Mouse (Mus musculus) Patski (cell line): Measurements from ENCODE around the gene Efcab2. TPM values are rescaled to one million over a fixed set of nuclear protein-coding genes. Genes with fewer than 3 reads are reported as not detected.
A peak's percentile ranks its signal among the peaks of the same experiment; 100 is the strongest.

Experiments used
- ATAC-seq: fragments of 100-300 bp; one replicate; pipeline ENCODE4 v1.8.0; 2021
- CTCF ChIA-PET: fragments of 350-600 bp; sonication (Branson Sonifier 250); formaldehyde crosslinking; loops from one replicate; lab custom pipeline; 2022; ENCODE audit warnings: inconsistent platforms; lab: Charles Lee
- POLR2A ChIA-PET: fragments of 350-600 bp; sonication (Branson Sonifier 250); formaldehyde crosslinking; loops from one replicate; lab custom pipeline; 2022; ENCODE audit warnings: antibody characterized with exemption, inconsistent platforms; lab: Charles Lee
- DNase-seq: peaks from one replicate; pipeline ENCODE4 v3.0.0-alpha.2; 2011; ENCODE audit warnings: low read depth, low spot score
- H3K27me3 ChIP-seq: fragments of 371-371 bp; one replicate; pipeline ENCODE4 v1.5.1; 2021
- CTCF ChIP-seq: fragments of 100-300 bp; IDR thresholded peaks from one replicate; pipeline ENCODE4 v1.5.1; 2021
- in situ Hi-C: fragments of 300-500 bp; cut with MboI; formaldehyde crosslinking; loops from 3 replicates; pipeline ENCODE4 v1.11.1; 2018; ENCODE audit warnings: low pct_unique_long_range_greater_than_20kb, mixed read lengths
- polyA plus RNA-seq: library from polyadenylated mRNA; unstranded; gene quantifications from one replicate; pipeline ENCODE4 v1.2.3, GENCODE M21; 2021

The Efcab2 gene
- polyA plus RNA-seq, 1 experiment from 2014 or later, result 3.7 TPM

DNA sequence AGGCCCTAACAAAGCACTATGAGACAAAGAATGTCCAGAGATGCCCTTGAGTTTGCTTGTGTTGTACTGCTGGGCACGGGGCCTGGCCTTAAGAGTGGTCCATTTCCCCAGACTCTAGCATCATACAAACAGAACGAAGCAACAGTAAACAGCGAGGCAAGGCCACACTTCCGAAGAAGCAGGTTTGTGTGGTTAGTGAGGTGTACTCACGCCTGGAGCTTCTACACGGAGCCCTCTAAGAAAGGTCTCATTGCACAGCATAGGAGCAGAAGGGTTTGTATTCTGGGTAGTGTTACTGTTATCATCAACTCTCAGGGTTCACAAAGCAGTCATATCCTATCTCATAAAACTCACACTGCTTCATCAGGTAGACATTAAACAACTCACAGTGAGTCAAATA is 61.7 kb downstream of the Efcab2 start:
- ChIA-PET CTCF (no interaction called here), POLR2A (no interaction called here)
- in situ Hi-C loops, result loop anchor here (5.0 to 25.0 kb wide), 5 partner anchors 183 to 1010 kb away; partner anchors contain the start of gene Catspere2
- TF ChIP-seq CTCF, result no peak
- H3K27me3 ChIP-seq, result no peaks in the 10 kb centered on the region
- no peak for DNase-seq
- no peak for ATAC-seq

DNA sequence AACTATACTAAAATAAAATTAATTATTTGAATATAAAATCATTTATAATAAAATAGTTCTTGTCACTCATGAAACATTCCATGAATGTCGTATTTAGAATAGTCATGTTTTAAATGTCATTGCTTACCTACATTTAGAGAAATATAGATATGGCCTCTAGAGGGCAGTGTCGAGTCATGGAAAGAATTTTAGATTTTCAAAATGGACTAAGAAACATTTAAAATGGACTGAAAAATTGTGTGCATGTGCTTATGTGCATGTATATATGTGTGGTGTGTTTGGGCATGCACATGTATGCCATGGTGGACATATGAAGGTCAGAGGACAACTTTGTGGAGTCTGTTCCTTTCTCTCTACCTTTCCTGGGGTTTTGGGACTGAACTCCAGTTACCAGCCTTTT is 62.4 kb downstream of the Efcab2 start:
- DNase-seq (no peak), ATAC-seq (no peak)
- TF ChIP-seq CTCF, result peak; percentile 64
- in situ Hi-C loops, result loop anchor here (5.0 to 25.0 kb wide), 5 partner anchors 183 to 1009 kb away; partner anchors contain the start of gene Catspere2
- ChIA-PET POLR2A (no interaction called here), CTCF (no interaction called here)
- H3K27me3 ChIP-seq, result no peaks in the 10 kb centered on the region

DNA sequence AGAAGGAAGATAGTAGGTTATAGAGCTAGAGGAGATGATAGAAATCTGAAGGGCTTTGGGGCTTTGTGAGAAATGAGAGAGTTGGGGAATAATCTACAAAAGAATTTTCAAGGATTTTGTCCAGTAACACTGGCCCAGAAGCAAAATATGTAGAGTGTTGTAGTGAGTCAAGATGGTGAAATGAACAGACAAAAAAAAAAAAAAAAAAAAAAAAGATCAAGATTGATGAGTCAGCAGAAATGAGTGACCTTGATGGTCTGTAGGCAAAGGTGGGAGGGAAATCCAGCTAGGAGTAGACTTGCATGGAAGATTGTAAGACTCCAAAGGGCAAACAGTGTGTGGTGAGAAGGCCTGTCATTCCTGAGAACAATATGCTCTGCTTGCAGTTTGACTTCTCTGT is 78.0 kb downstream of the Efcab2 start:
- CTCF ChIA-PET, result no interaction called here
- in situ Hi-C loops, result no loop called here
- no peak for TF ChIP-seq CTCF

DNA sequence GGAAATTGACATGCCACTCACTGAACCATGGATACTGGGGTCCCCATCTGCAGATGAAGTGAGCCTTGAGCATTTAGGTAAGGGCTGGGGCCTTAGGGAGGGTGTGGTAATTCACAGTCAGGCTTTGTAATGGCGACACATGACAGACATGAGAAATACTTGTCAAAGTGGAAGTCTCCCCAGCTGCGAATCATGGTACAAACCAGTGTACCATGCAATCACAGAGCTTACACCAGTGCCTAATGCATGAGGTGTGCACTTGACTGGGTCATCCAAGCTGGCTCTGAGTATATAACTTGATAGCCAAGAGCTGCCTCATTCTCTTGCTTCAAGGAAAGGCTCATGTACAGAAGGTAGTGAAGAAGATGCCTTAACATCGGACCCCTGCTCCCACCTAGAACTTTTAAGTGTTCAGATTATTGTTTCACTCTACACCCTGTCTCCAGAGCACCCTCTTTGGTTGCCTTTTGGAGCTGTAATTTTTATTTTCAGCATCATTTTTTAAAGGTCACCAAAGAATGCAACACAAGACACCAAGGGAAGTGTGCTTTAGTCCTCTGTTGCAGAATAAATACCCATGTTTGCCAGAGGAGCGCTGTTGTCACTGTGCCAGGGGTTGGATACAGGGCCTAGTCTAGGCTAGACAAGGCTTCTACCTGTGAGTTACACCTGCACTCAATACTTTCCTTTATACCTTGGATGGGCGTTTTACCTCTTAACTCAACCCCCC is 79.4 kb downstream of the Efcab2 start:
- in situ Hi-C loops, result no loop called here
- no peak for ATAC-seq
- no peak for TF ChIP-seq CTCF
- ChIA-PET CTCF (no interaction called here), POLR2A (interaction anchor here (0.5 kb wide), 1 partner anchor 10 kb away, joined by 3 read pairs; no protein-coding TSS in a partner anchor)
- DNase-seq, result no peak
- no peaks in the 10 kb centered on the region for H3K27me3 ChIP-seq

More for the DNA sequence above, 78.0 kb downstream of the Efcab2 start:
- POLR2A ChIA-PET, result no interaction called here
- no peak for ATAC-seq
- DNase-seq, result no peak
- H3K27me3 ChIP-seq, result no peaks in the 10 kb centered on the region

DNA sequence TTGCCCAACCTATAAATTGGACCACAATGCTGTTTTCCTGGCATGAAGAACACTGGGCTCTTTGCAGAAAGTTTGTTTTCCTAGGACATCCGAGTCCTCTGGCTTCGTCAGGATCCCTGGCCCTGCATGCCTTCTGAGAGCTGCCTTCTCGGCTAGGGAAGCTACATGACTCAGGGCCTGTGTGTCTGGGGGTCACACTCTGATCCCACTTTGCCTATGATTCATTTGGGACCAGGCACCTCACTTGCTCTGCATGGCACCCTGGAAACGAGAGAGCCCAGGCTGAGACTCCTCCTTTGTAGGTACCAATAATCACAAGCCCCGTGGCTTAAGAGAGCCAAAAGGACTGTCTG is 80.0 kb downstream of the Efcab2 start:
- ChIA-PET POLR2A (interaction anchor here (0.5 to 1.3 kb wide), 2 partner anchors 9 to 167 kb away, joined by 3 read pairs; partner anchors contain the start of gene Cox20), CTCF (no interaction called here)
- H3K27me3 ChIP-seq, result no peaks in the 10 kb centered on the region
- in situ Hi-C loops, result no loop called here
- no peak for TF ChIP-seq CTCF
- DNase-seq, result no peak
- no peak for ATAC-seq

DNA sequence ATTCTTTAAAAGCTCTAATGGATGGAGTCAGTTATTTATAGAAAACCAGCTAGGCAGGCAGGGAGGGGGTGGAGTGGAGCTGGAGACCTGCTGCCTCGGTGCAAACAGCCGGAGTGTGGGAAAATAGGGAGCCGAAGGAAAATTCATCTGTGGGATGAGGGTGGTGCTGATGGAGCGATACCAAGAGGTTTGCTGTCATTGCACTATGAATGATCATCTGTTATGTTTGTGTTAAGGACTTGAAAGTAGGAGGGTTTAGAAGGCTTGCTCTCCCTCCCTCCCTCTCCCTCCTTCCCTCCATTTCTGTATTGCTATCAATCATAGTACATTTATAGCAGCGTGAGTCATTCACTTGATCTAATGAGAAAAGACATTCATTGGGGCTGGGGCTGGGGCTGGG is 80.9 kb downstream of the Efcab2 start:
- in situ Hi-C loops, result no loop called here
- ATAC-seq (no peak), DNase-seq (no peak)
- CTCF ChIA-PET, result no interaction called here
- TF ChIP-seq CTCF, result no peak
- POLR2A ChIA-PET, result interaction anchor here (1.3 kb wide), 1 partner anchor 168 kb away, joined by 3 read pairs; the partner anchor contains the start of gene Cox20
- H3K27me3 ChIP-seq, result no peaks in the 10 kb centered on the region

DNA sequence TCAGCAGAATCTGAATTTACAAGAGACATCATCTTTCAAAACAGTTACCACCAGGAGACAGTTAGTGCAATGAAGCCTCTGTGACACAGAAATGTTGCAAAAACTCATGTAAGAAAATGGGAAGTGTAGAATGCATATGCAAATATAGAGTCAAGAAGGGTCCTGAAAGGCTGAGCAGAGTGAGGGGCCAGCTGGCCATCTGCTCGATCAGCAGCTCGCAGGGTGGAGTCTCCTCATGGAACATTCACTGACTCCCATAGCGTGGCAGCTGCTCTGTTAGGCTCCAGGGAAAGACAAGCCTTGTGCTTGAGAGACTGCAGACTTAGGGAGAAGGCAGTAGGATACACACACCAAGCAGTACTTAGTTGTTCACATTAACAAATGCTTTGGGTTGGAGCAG is 83.2 kb downstream of the Efcab2 start:
- DNase-seq (no peak), ATAC-seq (no peak)
- CTCF ChIA-PET, result interaction anchor here (1.0 to 1.4 kb wide), 2 partner anchors 20 to 34 kb away, joined by 3 read pairs; no protein-coding TSS in a partner anchor
- TF ChIP-seq CTCF, result no peak
- no peaks in the 10 kb centered on the region for H3K27me3 ChIP-seq
- POLR2A ChIA-PET, result no interaction called here
- in situ Hi-C loops, result no loop called here

DNA sequence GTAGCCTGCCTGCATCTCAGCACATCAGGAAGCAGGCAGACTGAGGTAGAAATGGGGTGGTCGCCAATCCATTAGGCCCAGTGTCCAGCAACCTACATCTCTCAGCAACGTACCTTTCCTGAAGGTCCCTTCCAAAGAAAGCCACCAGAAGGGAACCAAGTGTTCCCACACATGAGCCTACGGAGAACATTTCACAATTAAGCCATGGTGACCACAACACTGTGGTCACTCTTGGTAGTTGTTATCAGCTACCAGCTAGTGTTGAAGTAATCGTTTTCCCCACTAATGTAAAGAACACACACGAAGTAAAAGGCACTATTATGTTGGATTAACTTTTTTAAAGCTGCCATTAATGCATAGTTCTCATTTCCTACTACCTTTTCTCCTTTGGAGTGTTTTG is 85.8 kb downstream of the Efcab2 start:
- H3K27me3 ChIP-seq, result no peaks in the 10 kb centered on the region
- DNase-seq (no peak), ATAC-seq (no peak)
- in situ Hi-C loops, result no loop called here
- CTCF ChIA-PET, result interaction anchor here (1.6 kb wide), 1 partner anchor 10 kb away, joined by 3 read pairs; no protein-coding TSS in a partner anchor
- POLR2A ChIA-PET, result no interaction called here
- no peak for TF ChIP-seq CTCF

DNA sequence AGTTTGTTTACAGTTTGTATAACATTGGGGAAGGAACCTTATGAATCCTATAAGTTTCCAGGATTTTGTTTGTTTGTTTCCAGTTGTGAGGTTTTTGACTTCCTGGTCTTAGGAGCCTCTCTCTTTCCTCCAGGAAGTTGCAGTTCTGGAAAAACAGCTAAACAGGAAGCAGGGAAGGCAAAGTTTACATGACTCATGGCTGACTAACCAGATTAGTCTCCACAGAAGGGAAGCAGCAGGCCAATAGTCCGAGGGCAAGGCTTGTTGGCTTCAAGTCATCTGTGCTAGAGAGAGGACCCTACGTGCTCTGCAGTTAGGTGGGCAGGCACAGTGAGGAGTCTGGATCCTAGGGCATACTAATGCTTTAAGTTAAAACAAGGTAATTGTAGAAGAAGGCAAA is 86.6 kb downstream of the Efcab2 start:
- no peak for ATAC-seq

DNA sequence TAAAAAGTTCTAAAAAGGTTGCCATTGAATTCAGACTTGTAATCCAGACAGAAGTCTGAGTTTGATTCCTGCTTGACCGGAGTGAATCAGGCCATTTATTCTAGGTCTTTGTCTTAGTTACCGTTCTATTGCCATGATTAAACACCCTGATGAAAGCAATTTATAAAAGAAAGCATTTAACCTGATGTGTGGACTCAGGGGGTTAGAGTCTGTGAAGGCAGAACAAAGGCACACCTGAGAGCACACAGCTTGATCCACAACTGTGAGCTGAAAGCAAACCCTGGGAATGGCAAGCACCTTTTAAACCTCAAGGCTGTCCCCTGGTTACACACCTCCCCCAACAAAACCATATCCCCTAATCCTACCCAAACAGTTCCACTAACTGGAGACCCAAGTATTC is 90.3 kb downstream of the Efcab2 start:
- in situ Hi-C loops, result no loop called here
- TF ChIP-seq CTCF, result no peak
- no peaks in the 10 kb centered on the region for H3K27me3 ChIP-seq
- ATAC-seq (no peak), DNase-seq (no peak)
- POLR2A ChIA-PET, result no interaction called here
- CTCF ChIA-PET, result no interaction called here

More for the DNA sequence above, 86.6 kb downstream of the Efcab2 start:
- POLR2A ChIA-PET, result no interaction called here
- H3K27me3 ChIP-seq, result no peaks in the 10 kb centered on the region
- in situ Hi-C loops, result no loop called here
- TF ChIP-seq CTCF, result no peak
- CTCF ChIA-PET, result interaction anchor here (1.6 kb wide), 1 partner anchor 11 kb away, joined by 3 read pairs; no protein-coding TSS in a partner anchor
- no peak for DNase-seq

DNA sequence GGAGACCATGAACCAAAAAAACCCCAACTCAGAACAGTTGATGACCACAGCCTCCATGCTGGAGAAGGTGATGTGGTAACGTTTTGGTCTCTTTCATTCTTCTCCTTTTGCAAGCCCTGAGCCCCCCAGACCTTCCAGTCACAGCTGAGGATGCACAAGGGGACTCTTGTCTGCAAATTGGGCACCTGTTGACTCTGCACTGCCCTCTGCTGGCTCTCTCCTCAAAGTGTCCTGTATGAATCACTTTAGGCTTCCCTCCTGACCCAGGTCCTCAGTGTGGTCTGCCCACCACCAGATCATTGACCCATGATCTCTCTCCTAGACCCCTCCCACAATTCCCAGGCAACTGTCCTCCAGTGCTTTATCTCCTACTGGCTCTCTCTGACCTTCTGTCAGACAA is 91.0 kb downstream of the Efcab2 start:
- ChIA-PET CTCF (no interaction called here), POLR2A (no interaction called here)
- DNase-seq (no peak), ATAC-seq (no peak)
- in situ Hi-C loops, result no loop called here
- no peaks in the 10 kb centered on the region for H3K27me3 ChIP-seq
- TF ChIP-seq CTCF, result peak; percentile 57
